8 mouse cellular contexts compared by ENCODE assay signal in genomic region chr9:55150279-55150726, GRCm38 (mm10). TPM values are rescaled to one million over a fixed set of nuclear protein-coding genes. Genes with fewer than 3 reads are reported as not detected.
A peak's percentile ranks its signal among the peaks of the same experiment; 100 is the strongest.
DNase-seq lines count a peak whose midpoint lies in the region; ATAC-seq and TF ChIP-seq lines count a peak whose summit lies in the region.

No protein-coding gene starts in this region.

- H3K27me3 ChIP-seq in kidney, embryonic 15.5 days, result peaks cover 4% of the 10 kb centered on the region; the same call in 1 of the 2 replicates
- no peaks in the 10 kb centered on the region for H3K27me3 ChIP-seq in Patski
- H3K27me3 ChIP-seq in intestine, embryonic 15.5 days (replicated peaks), result no peaks in the 10 kb centered on the region
- H3K27me3 ChIP-seq in megakaryocyte, embryonic 14.5 days (replicated peaks), result no peaks in the 10 kb centered on the region

- 3% methylated on average over 13 of the region's 13 CpGs for WGBS in kidney, embryonic 15.5 days
- 2% methylated on average over 13 of the region's 13 CpGs for WGBS in intestine, embryonic 15.5 days

- no peak for DNase-seq in kidney, adult 9 months
- no peak for DNase-seq in Patski (ENCODE audit: low read depth, low spot score)
- DNase-seq in gastrocnemius, postnatal 36 days, result no peak
- DNase-seq in spleen, adult 18-20 months, result no peak

- H3K4me3 ChIP-seq in kidney, embryonic 15.5 days (replicated peaks), result peak overlapping the region; percentile 93
- H3K4me3 ChIP-seq in embryonic fibroblast, embryonic 13.5 days (ENCODE audit: insufficient read depth, low read length), result peak overlapping the region; percentile 68
- H3K4me3 ChIP-seq in intestine, embryonic 15.5 days (replicated peaks), result peak overlapping the region; percentile 79
- peak overlapping the region; percentile 97 for H3K4me3 ChIP-seq in megakaryocyte, embryonic 14.5 days (replicated peaks)

- no peaks in the 10 kb centered on the region for H3K9me3 ChIP-seq in kidney, embryonic 15.5 days (replicated peaks)
- H3K9me3 ChIP-seq in intestine, embryonic 15.5 days, result no peaks in the 10 kb centered on the region
- H3K9me3 ChIP-seq in megakaryocyte, embryonic 14.5 days, result no peaks in the 10 kb centered on the region

- peak overlapping the region; percentile 75 for H3K9ac ChIP-seq in kidney, embryonic 15.5 days
- peak overlapping the region; percentile 85 for H3K9ac ChIP-seq in intestine, embryonic 15.5 days

- ATAC-seq in kidney, embryonic 15.5 days (replicated peaks; ENCODE audit: low FRiP score), result no peak
- peak; percentile 26 for ATAC-seq in Patski
- ATAC-seq in intestine, embryonic 15.5 days, result peak; percentile 36; the same call in 1 of the 2 replicates

- H3K4me2 ChIP-seq in kidney, embryonic 15.5 days, result peak overlapping the region; percentile 81
- H3K4me2 ChIP-seq in intestine, embryonic 15.5 days (replicated peaks), result peak overlapping the region; percentile 93

- POLR2A ChIA-PET in Patski (lab: Charles Lee), result interaction anchor here (0.8 to 1.1 kb wide), 2 partner anchors 21 to 22 kb away, joined by 3 to 4 read pairs; no protein-coding TSS in a partner anchor

- TF ChIP-seq CTCF in Patski (IDR thresholded peaks at IDR 0.05), result no peak
- no peak for TF ChIP-seq CTCF in embryonic fibroblast, embryonic 13.5 days (IDR thresholded peaks at IDR 0.05; ENCODE audit: borderline replicate concordance, insufficient read depth, low read length)

- CTCF ChIA-PET in Patski (lab: Charles Lee), result interaction anchor here (1.2 to 1.5 kb wide), 2 partner anchors 14 to 18 kb away, joined by 3 read pairs; no protein-coding TSS in a partner anchor

- TF ChIP-seq POLR2A in embryonic fibroblast, embryonic 13.5 days (IDR thresholded peaks at IDR 0.05; ENCODE audit: low read depth, low read length), result no peak

- in situ Hi-C loops in Patski (cut with MboI; ENCODE audit: low pct_unique_long_range_greater_than_20kb), result no loop called here

- H3K4me1 ChIP-seq in kidney, embryonic 15.5 days, result peaks cover 26% of the 10 kb centered on the region
- no peaks in the 10 kb centered on the region; the same call in none of the 2 replicates for H3K4me1 ChIP-seq in embryonic fibroblast, embryonic 13.5 days (ENCODE audit: control insufficient read depth, insufficient read depth, low read length)
- peaks cover 2% of the 10 kb centered on the region; the same call in 1 of the 2 replicates for H3K4me1 ChIP-seq in intestine, embryonic 15.5 days (replicated peaks)
- peaks cover 73% of the 10 kb centered on the region for H3K4me1 ChIP-seq in megakaryocyte, embryonic 14.5 days

- no peaks in the 10 kb centered on the region for H3K36me3 ChIP-seq in kidney, embryonic 15.5 days
- H3K36me3 ChIP-seq in intestine, embryonic 15.5 days, result no peaks in the 10 kb centered on the region
- H3K36me3 ChIP-seq in megakaryocyte, embryonic 14.5 days (replicated peaks; ENCODE audit: low read length), result peaks cover 16% of the 10 kb centered on the region

- H3K27ac ChIP-seq in kidney, embryonic 15.5 days, result peak overlapping the region; percentile 85
- no peak overlapping the region for H3K27ac ChIP-seq in embryonic fibroblast, embryonic 13.5 days (ENCODE audit: insufficient read depth, low read length)
- no peak overlapping the region for H3K27ac ChIP-seq in intestine, embryonic 15.5 days

- intact Hi-C loops in gastrocnemius, postnatal 36 days (cut with DNase I), result no loop called here

RNA-seq across cellular contexts. Expression of gene Ube2q2, which starts 1.6 kb away (rescaled TPM):
- polyA plus RNA-seq in kidney, embryonic 15.5 days (2015; fragmentation: Nextera tagmentation; extraction: Ambion mirVana), result 30.2 and 33.7 TPM in 2 replicates
- polyA plus RNA-seq in Patski (2021), result 33.9 TPM
- 33.4 and 40.7 TPM in 2 replicates for polyA plus RNA-seq in embryonic fibroblast, embryonic 13.5 days (2011; ENCODE audit: insufficient read length, low read depth, missing spikeins)
- polyA plus RNA-seq in intestine, embryonic 15.5 days (2015; fragmentation: Nextera tagmentation; extraction: Ambion mirVana), result 29.7 and 30.6 TPM in 2 replicates
- 11.4 and 31.0 TPM in 2 replicates for polyA plus RNA-seq in megakaryocyte, embryonic 14.5 days (2012; ENCODE audit: insufficient read depth, low replicate concordance)
- total RNA-seq in gastrocnemius, postnatal 36 days (2021), result 10 to 100 TPM; 30.2 to 33.4 TPM

RNA-seq across cellular contexts. Expression of gene Fbxo22, which starts 58.4 kb away (rescaled TPM):
- polyA plus RNA-seq in kidney, embryonic 15.5 days (2015; fragmentation: Nextera tagmentation; extraction: Ambion mirVana), result 69.5 and 69.6 TPM in 2 replicates
- 76.0 TPM for polyA plus RNA-seq in Patski (2021)
- 30.0 and 30.1 TPM in 2 replicates for polyA plus RNA-seq in embryonic fibroblast, embryonic 13.5 days (2011; ENCODE audit: insufficient read length, low read depth, missing spikeins)
- 55.8 and 56.8 TPM in 2 replicates for polyA plus RNA-seq in intestine, embryonic 15.5 days (2015; fragmentation: Nextera tagmentation; extraction: Ambion mirVana)
- polyA plus RNA-seq in megakaryocyte, embryonic 14.5 days (2012; ENCODE audit: insufficient read depth, low replicate concordance), result 4.3 and 9.3 TPM in 2 replicates
- total RNA-seq in gastrocnemius, postnatal 36 days (2021), result 10 to 100 TPM; 18.0 to 18.8 TPM
